Mouse (Mus musculus) olfactory bulb, adult 2 months (tissue): Measurements from ENCODE around the gene Nmnat2. TPM values are rescaled to one million over a fixed set of nuclear protein-coding genes. Genes with fewer than 3 reads are reported as not detected.

Experiments used
- H3K27ac ChIP-seq: fragments of 200-500 bp; 2 replicates; pipeline ENCODE4 v1.5.1; 2012; ENCODE audit warnings: low read depth, low read length; ENCODE audit not compliant: insufficient read depth
- H3K4me1 ChIP-seq: fragments of 200-500 bp; 2 replicates; pipeline ENCODE4 v1.6.1; 2012; ENCODE audit warnings: low read length; ENCODE audit not compliant: control insufficient read depth, insufficient read depth
- H3K4me3 ChIP-seq: fragments of 200-500 bp; 2 replicates; pipeline ENCODE4 v1.5.1; 2012; ENCODE audit warnings: mild to moderate bottlenecking, low read depth, low read length, moderate library complexity; ENCODE audit not compliant: insufficient read depth
- CTCF ChIP-seq: fragments of 200-500 bp; IDR thresholded peaks from 2 replicates; pipeline ENCODE4 v1.5.1; 2012; ENCODE audit warnings: low read depth, mild to moderate bottlenecking, low read length, moderate library complexity; ENCODE audit not compliant: insufficient read depth
- POLR2A ChIP-seq: fragments of 200-500 bp; IDR thresholded peaks from 2 replicates; pipeline ENCODE4 v1.6.1; 2012; ENCODE audit warnings: mild to moderate bottlenecking, low read depth, low read length, moderate library complexity; ENCODE audit not compliant: insufficient read depth
- WGBS: fragments of 180-500 bp; shearing (Covaris S2); methylation state at CpG from one replicate; pipeline ENCODE4 v1.1.7; 2018; 5-methylcytosine and 5-hydroxymethylcytosine counted together
- polyA plus RNA-seq: library from polyadenylated mRNA; stranded (reverse); fragments of >200 nt; gene quantifications from 2 replicates; pipeline ENCODE4 v1.2.4, GENCODE M21; 2012; ENCODE audit warnings: low replicate concordance; ENCODE audit not compliant: missing spikeins, insufficient read depth, insufficient read length

The Nmnat2 gene
- polyA plus RNA-seq, 1 experiment, result not detected

GRCm38 (mm10) chr1:153153619-153154137 is 198.9 kb downstream of the Nmnat2 start:
- TF ChIP-seq POLR2A (no peak), CTCF (no peak)
- H3K4me1 ChIP-seq, result peaks cover 7% of the 10 kb centered on the region
- no peak overlapping the region for H3K27ac ChIP-seq
- no peak overlapping the region for H3K4me3 ChIP-seq
- WGBS, result 67% methylated on average over 10 of the region's 10 CpGs

- Histone ChIP-seq H3K4me3 (no peak overlapping the region), H3K27ac (no peak overlapping the region), H3K4me1 (peaks cover 7% of the 10 kb centered on the region)
- 93% methylated on average over 8 of the region's 8 CpGs for WGBS
- TF ChIP-seq CTCF (no peak), POLR2A (no peak)
Observed at GRCm38 (mm10) chr1:153155364-153155763, 200.6 kb downstream of the Nmnat2 start.

GRCm38 (mm10) chr1:153157021-153157623 is 202.3 kb downstream of the Nmnat2 start:
- 75% methylated on average over 5 of the region's 5 CpGs for WGBS
- TF ChIP-seq CTCF (no peak), POLR2A (no peak)
- Histone ChIP-seq H3K27ac (no peak overlapping the region), H3K4me3 (no peak overlapping the region), H3K4me1 (peaks cover 7% of the 10 kb centered on the region)

- WGBS, result 96% methylated on average over 4 of the region's 4 CpGs
- Histone ChIP-seq H3K27ac (no peak overlapping the region), H3K4me3 (no peak overlapping the region), H3K4me1 (peaks cover 2% of the 10 kb centered on the region; the same call in 1 of the 2 replicates)
- TF ChIP-seq CTCF (no peak), POLR2A (no peak)
Observed at GRCm38 (mm10) chr1:153159137-153159536, 204.3 kb downstream of the Nmnat2 start.

- H3K4me3 ChIP-seq, result no peak overlapping the region
- TF ChIP-seq CTCF (no peak), POLR2A (no peak)
- 91% methylated on average over 3 of the region's 3 CpGs for WGBS
- H3K4me1 ChIP-seq, result no peaks in the 10 kb centered on the region
- no peak overlapping the region for H3K27ac ChIP-seq
Observed at GRCm38 (mm10) chr1:153163831-153164230, 209.0 kb downstream of the Nmnat2 start.

DNA sequence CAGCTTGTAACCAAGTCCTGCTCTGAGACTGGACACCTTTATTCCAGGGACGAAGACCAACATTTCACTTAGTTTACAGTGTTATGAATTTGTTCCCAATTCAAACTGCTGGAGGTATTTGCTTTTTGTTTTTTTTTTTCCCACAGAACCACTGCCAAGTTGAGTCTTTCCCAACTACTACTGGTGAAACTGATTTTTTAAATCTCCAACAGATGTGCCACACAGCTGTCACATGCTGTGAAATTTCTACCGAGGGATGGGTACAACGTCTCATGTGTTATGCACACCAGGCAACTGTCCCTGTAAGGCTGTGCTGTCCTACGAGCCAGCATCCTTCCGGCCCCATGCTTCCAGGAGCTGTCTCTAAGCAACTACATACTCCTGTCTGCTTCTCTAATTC is 213.5 kb downstream of the Nmnat2 start:
- no peak overlapping the region for H3K4me3 ChIP-seq
- no peak overlapping the region for H3K27ac ChIP-seq
- no peak for TF ChIP-seq CTCF
- H3K4me1 ChIP-seq, result 0 out of 2 replicates have a peak, but pooled peaks cover 3% of the 10 kb centered on the region
- WGBS, result 81% methylated on average over 5 of the region's 5 CpGs

Other genes starting within 250 kb of the Nmnat2 start
- gene Apobec4, start 204.4 kb upstream of the Nmnat2 start, polyA plus RNA-seq, result not detected in 2 replicates
- not detected in 2 replicates for gene Rgl1, start 188.6 kb upstream of the Nmnat2 start, polyA plus RNA-seq
- not detected in 2 replicates for gene Arpc5, start 188.5 kb upstream of the Nmnat2 start, polyA plus RNA-seq
- not detected in 2 replicates for gene Ncf2, start 154.8 kb upstream of the Nmnat2 start, polyA plus RNA-seq
- 387 TPM in 1 of 2 replicates, not detected in the other for gene Smg7, start 52.3 kb upstream of the Nmnat2 start, polyA plus RNA-seq
- gene Lamc2, start 231.5 kb downstream of the Nmnat2 start, polyA plus RNA-seq, result not detected in 2 replicates